Mouse (Mus musculus): Measurements from ENCODE around the gene Caly.

Caly gene

GRCm38 (mm10) chr7:140032366-140032765 lies 50.0 kb downstream of the Caly start:
- ChIA-PET CTCF (no interaction called here), POLR2A (interaction anchor here in 2 of 4 experiments (0.6 to 0.9 kb wide), 4 partner anchors 41 to 985 kb away, joined by 3 to 4 read pairs (median 3); no protein-coding TSS in a partner anchor)

GRCm38 (mm10) chr7:140031771-140032170 lies 50.6 kb downstream of the Caly start:
- ChIA-PET CTCF (no interaction called here), POLR2A (interaction anchor here in 2 of 4 experiments (0.6 to 1.2 kb wide), 3 partner anchors 15 to 985 kb away, joined by 3 to 4 read pairs (median 3); no protein-coding TSS in a partner anchor)

Data from embryonic stem cell, embryonic (primary cell).